Mouse (Mus musculus) hindbrain, embryonic 16.5 days (tissue): Measurements from ENCODE around the gene Ttc30a1. TPM values are rescaled to one million over a fixed set of nuclear protein-coding genes. Genes with fewer than 3 reads are reported as not detected.
"Not testable (repeated sequence)": the region's sequence is repeated elsewhere in the genome, so short reads cannot be mapped to it uniquely, and the experiment has no call there.

Experiments used
- ATAC-seq: fragments of 200-750 bp; cut with Nextera tagmentation; 2 replicates; pipeline ENCODE4 v1.8.0; 2017; ENCODE audit warnings: moderate TSS enrichment, moderate library complexity
- H3K27ac ChIP-seq: fragments of 300-500 bp; sonication (generic); 2 replicates; pipeline ENCODE4 v1.5.1; 2014; ENCODE audit warnings: low read depth, mild to moderate bottlenecking, control low read depth, low read length, moderate library complexity
- H3K27me3 ChIP-seq: fragments of 300-500 bp; sonication (generic); replicated peaks from 2 replicates; pipeline ENCODE4 v1.6.1; 2014; ENCODE audit warnings: low read length; ENCODE audit not compliant: control insufficient read depth, insufficient read depth
- H3K36me3 ChIP-seq: fragments of 300-500 bp; sonication (generic); 2 replicates; pipeline ENCODE4 v1.6.1; 2014; ENCODE audit warnings: mild to moderate bottlenecking, low read length, moderate library complexity, mixed read lengths; ENCODE audit not compliant: control insufficient read depth, insufficient read depth
- H3K4me1 ChIP-seq: fragments of 300-500 bp; sonication (generic); 2 replicates; pipeline ENCODE4 v1.6.1; 2014; ENCODE audit warnings: low read depth, low read length; ENCODE audit not compliant: control insufficient read depth, insufficient read depth
- H3K4me2 ChIP-seq: fragments of 300-500 bp; sonication (generic); 2 replicates; pipeline ENCODE4 v1.6.1; 2014; ENCODE audit warnings: mild to moderate bottlenecking, low read length, control low read depth, moderate library complexity
- H3K4me3 ChIP-seq: fragments of 300-500 bp; sonication (generic); 2 replicates; pipeline ENCODE4 v1.5.1; 2014; ENCODE audit warnings: mild to moderate bottlenecking, low read length, control low read depth, moderate library complexity
- H3K9ac ChIP-seq: fragments of 300-500 bp; sonication (generic); 2 replicates; pipeline ENCODE4 v1.6.1; 2014; ENCODE audit warnings: low read depth, mild to moderate bottlenecking, control low read depth, low read length, moderate library complexity
- H3K9me3 ChIP-seq: fragments of 300-500 bp; sonication (generic); 2 replicates; pipeline ENCODE4 v1.6.1; 2014; ENCODE audit warnings: mild to moderate bottlenecking, low read length, moderate library complexity; ENCODE audit not compliant: control insufficient read depth
- WGBS: fragments of 180-500 bp; shearing (Covaris S2); extraction: QIAGEN DNeasy Blood & Tissue Kit; methylation state at CpG from one replicate; pipeline ENCODE4 v1.1.7; 2014; 5-methylcytosine and 5-hydroxymethylcytosine counted together
- polyA plus RNA-seq: library from polyadenylated mRNA; unstranded; fragments of >200 nt; fragmentation: Nextera tagmentation; extraction: Ambion mirVana; gene quantifications from 2 replicates; pipeline ENCODE4 v1.2.1, GENCODE M21; 2015

Ttc30a1 gene
- polyA plus RNA-seq, 1 experiment from 2014 or later: 8.9 TPM

DNA sequence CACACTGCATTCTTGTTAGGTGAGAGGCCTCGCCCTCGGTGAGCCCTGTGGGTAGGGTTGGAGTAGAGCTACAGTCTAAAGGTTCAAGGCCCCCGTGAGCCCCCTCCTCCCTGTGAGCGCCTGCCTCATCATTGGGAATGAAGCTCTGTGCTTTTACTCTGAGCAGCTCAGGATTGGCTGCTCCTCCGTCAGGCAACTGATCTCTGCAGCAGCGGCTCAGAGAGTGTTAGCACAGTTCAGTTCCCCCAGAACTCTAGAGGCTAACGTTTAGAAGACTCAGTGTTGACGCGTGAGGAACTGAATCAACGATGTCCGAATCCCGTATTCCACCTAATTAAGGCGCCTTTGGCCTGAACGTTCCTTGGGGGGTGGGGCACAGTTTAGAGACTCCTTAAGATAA is 26.1 kb downstream of the Ttc30a1 start:
- peaks cover 16% of the 10 kb centered on the region for H3K4me1 ChIP-seq
- WGBS: 62% methylated on average over 14 of the region's 14 CpGs
- ATAC-seq: no peak
- no peak overlapping the region for H3K4me2 ChIP-seq
- H3K9ac ChIP-seq: no peak overlapping the region
- no peaks in the 10 kb centered on the region for H3K36me3 ChIP-seq
- H3K4me3 ChIP-seq: no peak overlapping the region
- no peak overlapping the region for H3K27ac ChIP-seq
- no peaks in the 10 kb centered on the region for H3K9me3 ChIP-seq
- no peaks in the 10 kb centered on the region for H3K27me3 ChIP-seq

DNA sequence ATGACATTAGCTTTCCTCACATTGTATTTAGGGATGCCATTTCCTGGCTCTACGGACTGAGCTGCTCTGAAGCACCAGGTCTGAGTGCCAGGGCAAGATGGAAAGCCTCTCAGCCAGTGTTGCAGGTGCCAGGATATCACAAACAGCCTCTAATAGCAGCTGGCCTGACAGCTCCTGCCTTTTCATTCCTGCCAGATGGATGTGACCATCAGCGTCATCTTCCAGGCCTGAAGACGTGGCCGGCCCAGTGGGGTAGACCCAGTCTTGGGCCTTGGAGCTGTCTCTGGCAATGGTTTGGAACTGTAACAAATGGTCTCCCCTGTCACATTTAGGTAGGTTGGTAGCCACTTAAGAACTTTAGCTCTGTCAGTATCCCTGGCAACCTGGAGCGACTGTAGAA is 28.4 kb downstream of the Ttc30a1 start:
- no peak overlapping the region for H3K9ac ChIP-seq
- no peaks in the 10 kb centered on the region for H3K27me3 ChIP-seq
- H3K36me3 ChIP-seq: no peaks in the 10 kb centered on the region
- ATAC-seq: no peak
- WGBS: 90% methylated on average over 5 of the region's 5 CpGs
- H3K4me2 ChIP-seq: no peak overlapping the region
- H3K4me1 ChIP-seq: no peaks in the 10 kb centered on the region
- H3K9me3 ChIP-seq: no peaks in the 10 kb centered on the region
- H3K27ac ChIP-seq: no peak overlapping the region
- H3K4me3 ChIP-seq: no peak overlapping the region

DNA sequence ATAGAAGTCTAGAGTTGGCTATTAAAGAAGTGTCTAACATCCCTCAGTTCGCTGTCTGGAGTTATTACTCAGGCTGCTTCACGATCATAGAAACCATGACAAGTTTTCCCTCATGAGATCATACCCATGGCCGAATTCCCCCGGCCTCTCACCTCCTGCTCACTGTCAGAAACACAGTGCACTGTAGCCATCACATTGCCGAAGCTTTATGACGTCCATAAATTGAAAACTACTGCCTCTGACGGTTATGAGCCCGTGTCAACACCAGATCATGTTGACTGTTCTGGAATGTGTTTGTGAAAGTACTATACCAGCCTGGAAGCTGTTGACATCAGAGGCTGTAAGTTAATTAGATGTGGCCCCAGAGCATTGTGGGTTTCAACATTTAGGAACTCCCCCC is 31.1 kb downstream of the Ttc30a1 start:
- Histone ChIP-seq H3K27ac (no peak overlapping the region), H3K27me3 (no peaks in the 10 kb centered on the region), H3K4me1 (no peaks in the 10 kb centered on the region), H3K9ac (no peak overlapping the region), H3K9me3 (no peaks in the 10 kb centered on the region), H3K4me2 (no peak overlapping the region), H3K4me3 (no peak overlapping the region), H3K36me3 (no peaks in the 10 kb centered on the region)
- WGBS: 90% methylated on average over 8 of the region's 8 CpGs
- ATAC-seq: no peak

DNA sequence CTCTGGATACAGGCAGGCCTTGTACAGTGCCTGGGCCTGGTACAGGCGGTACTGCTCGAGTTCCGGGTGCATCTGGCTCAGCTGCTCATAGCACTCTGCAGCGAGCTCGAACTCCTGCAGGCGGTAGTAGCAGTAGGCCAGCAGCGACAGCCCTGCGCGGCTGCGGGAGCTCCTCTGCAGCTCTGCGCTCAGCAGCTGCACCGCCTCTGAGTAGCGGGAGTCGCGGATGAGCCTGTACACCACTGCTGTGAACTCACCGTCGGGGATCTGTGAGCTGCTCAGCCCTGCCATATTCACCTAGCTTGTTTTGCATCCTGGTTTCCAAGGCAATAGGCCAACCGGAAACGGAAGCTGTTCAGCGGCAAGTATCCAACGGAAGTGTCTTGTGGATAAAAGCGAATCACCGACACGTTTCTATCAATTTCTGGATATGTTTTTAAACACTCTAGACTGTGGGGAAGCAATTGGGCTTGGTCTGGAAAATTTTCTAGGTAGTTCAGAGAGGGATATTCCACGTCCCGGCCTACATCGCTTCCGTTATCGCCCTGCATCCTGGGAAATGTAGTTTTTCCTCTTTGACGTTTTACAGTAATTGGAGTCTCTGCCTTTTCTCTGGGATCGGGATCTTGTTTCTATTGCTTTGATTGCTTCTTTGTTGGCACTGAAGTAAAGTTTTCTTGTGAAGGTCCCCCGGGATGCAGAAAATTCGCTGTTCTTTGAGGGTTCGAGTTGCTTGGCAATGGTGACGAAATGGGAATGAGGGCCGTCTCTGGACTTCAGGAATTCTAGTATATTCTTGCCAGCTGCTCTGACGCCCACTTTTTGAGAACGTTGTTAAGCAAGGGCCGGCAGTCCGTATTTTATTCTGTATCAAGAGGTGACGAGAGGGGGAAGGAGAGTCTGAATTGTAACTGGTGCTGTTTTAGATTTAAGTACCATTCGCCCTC is 43.4 kb downstream of the Ttc30a1 start, which contains the start of gene Ttc30b:
TSS of gene Ttc30b (minus strand) at position 469 of the 947 bp plus-strand sequence.
- H3K9me3 ChIP-seq: no peaks in the 10 kb centered on the region
- 3% methylated on average over 36 of the region's 42 CpGs for WGBS
- H3K4me3 ChIP-seq: peak within 1 kb of the TSS; percentile 51
- H3K4me1 ChIP-seq: no peaks in the 10 kb centered on the region; the same call in 1 of the 2 replicates
- H3K36me3 ChIP-seq: no peaks in the 10 kb centered on the region
- H3K9ac ChIP-seq: peak within 1 kb of the TSS; percentile 68
- H3K27me3 ChIP-seq: no peaks in the 10 kb centered on the region
- peak within 1 kb of the TSS; percentile 81 for H3K27ac ChIP-seq
- peak; percentile 93 for ATAC-seq
- peak within 1 kb of the TSS; percentile 77 for H3K4me2 ChIP-seq

DNA sequence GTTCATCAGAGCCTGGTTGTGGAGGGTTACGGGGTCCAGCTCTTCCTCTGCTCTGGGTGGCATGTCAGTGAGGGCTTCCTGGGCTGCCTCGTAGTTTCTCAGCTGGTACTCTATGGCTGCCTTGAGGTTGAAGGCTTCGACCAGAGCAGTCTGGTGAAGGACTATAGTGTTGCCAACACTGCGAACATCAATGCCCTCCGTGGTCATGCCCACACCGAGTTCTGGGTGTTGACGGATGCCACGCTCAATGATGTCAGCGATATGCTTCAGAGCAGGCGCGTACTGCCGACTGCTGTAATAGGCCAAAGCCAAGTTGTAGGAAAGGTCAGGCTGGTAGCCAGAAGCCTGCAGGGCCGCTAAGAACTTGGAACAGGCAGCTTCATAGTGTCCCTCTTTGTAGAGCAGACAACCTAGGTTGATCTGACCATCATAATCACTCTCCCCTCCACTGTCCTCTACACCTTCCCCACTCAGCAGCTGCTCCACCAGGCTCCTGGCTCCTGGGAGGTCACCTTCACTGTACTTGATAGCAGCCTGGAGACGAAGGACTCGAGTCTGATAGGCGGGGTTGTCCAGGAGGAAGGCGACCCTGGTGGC is 44.1 kb downstream of the Ttc30a1 start:
- not testable (repeated sequence) for H3K36me3 ChIP-seq, H3K27ac ChIP-seq, H3K27me3 ChIP-seq, H3K9me3 ChIP-seq, H3K4me1 ChIP-seq
- 77% methylated on average over 10 of the region's 17 CpGs for WGBS
- peak; percentile 78; the same call in 1 of the 2 replicates for ATAC-seq
- Histone ChIP-seq H3K9ac (peak overlapping the region; percentile 27), H3K4me2 (peak overlapping the region; percentile 77), H3K4me3 (peak overlapping the region; percentile 51)

DNA sequence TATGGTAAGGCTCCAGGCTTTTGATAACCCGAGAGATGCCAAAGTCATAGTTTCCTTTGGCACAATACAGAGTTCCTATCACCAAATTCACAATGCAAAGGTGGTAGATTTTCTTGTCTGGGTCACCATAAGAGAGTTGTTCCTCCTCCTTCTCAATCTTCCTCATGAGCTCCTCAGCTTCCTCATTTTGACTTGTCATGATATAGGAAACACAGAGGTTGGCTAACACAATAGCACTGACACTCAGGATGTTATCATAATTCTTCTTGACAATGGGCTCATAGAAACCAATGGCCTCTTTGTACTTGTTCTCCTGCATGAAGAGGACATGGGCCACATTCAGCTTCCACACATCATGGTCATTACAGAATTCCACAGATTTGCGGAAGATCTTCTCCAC is 45.1 kb downstream of the Ttc30a1 start:
- H3K4me3 ChIP-seq, H3K4me1 ChIP-seq, ATAC-seq, H3K4me2 ChIP-seq, H3K27me3 ChIP-seq, H3K27ac ChIP-seq, H3K9me3 ChIP-seq, H3K36me3 ChIP-seq, H3K9ac ChIP-seq: not testable (repeated sequence)
- 82% methylated on average over 2 of the region's 2 CpGs for WGBS

DNA sequence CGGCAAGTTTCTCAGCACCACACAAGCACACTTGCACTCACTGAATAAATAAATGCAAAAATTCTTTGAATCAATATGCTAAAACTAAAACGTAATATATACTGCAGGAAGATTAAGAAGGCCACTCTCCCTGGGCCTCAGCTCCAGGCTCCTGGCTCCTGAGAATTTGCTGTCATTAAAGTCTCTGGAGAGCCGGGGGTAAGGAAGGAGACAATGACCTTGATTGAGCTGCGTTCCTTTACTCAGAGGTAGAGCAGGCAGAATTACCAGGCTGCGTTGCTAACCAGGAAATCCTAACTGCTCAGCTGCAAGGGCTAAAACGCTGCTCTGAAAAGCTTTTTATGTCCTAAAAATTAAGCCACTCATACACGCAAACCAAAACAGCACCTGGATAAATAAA is 48.2 kb downstream of the Ttc30a1 start:
- H3K27ac ChIP-seq: no peak overlapping the region
- WGBS: 53% methylated on average over 7 of the region's 7 CpGs

DNA sequence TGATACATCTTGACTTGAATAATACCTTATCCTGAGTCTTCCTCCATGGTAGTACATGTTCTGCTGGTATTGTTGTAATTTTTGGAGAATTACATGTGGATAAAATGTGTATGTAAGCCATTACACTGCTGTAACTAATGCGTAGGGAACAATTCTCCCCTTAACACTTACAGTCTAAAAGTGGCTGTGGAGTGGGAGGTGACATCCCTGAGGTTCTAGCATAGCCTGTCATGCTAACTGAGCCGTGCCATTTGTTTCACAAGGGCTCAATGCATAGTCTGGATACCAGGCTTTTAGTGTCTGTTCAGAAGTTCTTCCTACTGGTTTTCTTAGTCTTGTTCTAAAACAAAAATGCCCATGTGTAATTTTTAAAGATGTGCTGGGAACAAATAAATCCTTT is 50.8 kb downstream of the Ttc30a1 start:
- no peaks in the 10 kb centered on the region for H3K27me3 ChIP-seq
- H3K27ac ChIP-seq: no peak overlapping the region
- H3K9ac ChIP-seq: no peak overlapping the region
- no peaks in the 10 kb centered on the region for H3K9me3 ChIP-seq
- 95% methylated on average over 2 of the region's 2 CpGs for WGBS
- H3K4me3 ChIP-seq: no peak overlapping the region
- no peaks in the 10 kb centered on the region for H3K36me3 ChIP-seq
- H3K4me1 ChIP-seq: no peaks in the 10 kb centered on the region
- no peak overlapping the region for H3K4me2 ChIP-seq
- no peak for ATAC-seq

More for the DNA sequence above, 48.2 kb downstream of the Ttc30a1 start:
- H3K4me3 ChIP-seq: no peak overlapping the region
- H3K4me1 ChIP-seq: no peaks in the 10 kb centered on the region
- H3K36me3 ChIP-seq: no peaks in the 10 kb centered on the region
- no peaks in the 10 kb centered on the region for H3K27me3 ChIP-seq
- no peaks in the 10 kb centered on the region for H3K9me3 ChIP-seq
- H3K9ac ChIP-seq: no peak overlapping the region
- H3K4me2 ChIP-seq: no peak overlapping the region
- ATAC-seq: no peak

DNA sequence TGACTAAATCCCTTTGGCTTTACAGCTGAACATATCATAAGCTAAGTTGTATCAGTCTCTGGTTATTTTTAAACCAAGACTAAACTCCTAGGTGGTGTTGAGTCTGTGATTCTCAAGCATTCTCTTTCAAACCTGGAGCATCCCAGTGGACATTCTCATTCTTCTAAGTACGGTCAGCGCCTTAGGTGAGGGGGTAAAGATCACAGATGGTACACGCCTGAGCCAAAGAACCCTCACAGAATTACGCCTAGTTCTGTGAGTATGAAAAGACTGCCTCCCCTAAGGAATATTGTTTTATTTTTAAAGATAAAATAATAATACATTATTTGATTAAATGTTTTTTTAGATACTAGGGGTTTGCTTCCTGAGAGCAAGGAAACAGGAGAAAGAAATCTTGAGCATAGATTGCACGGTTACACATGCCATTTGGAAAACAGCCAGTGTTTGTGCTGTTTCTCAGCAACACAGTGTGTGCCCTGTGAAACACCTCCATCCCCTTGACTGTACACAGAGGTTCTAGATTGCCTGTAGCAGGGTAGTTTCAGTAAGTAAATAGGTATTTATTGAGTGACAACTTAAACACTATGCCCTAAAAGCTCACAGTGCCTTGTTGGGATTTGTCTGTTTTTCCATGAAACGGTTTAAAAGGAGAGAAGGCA is 51.9 kb downstream of the Ttc30a1 start:
- 84% methylated on average over 6 of the region's 6 CpGs for WGBS

More for the DNA sequence above, 51.9 kb downstream of the Ttc30a1 start:
- no peaks in the 10 kb centered on the region for H3K27me3 ChIP-seq
- H3K4me3 ChIP-seq: no peak overlapping the region
- H3K4me1 ChIP-seq: no peaks in the 10 kb centered on the region
- ATAC-seq: no peak
- no peaks in the 10 kb centered on the region for H3K9me3 ChIP-seq
- H3K4me2 ChIP-seq: no peak overlapping the region
- no peak overlapping the region for H3K27ac ChIP-seq
- H3K9ac ChIP-seq: no peak overlapping the region
- no peaks in the 10 kb centered on the region for H3K36me3 ChIP-seq
